Mouse (Mus musculus) megakaryocyte, adult 5-6 weeks (primary cell): ENCODE results near the gene Prkab1. TPM values are rescaled to one million over a fixed set of nuclear protein-coding genes. Genes with fewer than 3 reads are reported as not detected.

ENCODE experiments used
- ATAC-seq: 2 replicates; pipeline ENCODE4 v1.8.0; 2016; ENCODE audit warnings: mild to moderate bottlenecking, inconsistent platforms; ENCODE audit not compliant: poor library complexity, severe bottlenecking
- total RNA-seq, 2 experiments: library from RNA; stranded (forward) in 1 of 2; stranded (reverse) in 1 of 2; fragments of 153-499, 151-499 nt in 1 of 2; fragments of 221-1000, 200-1000 nt in 1 of 2; gene quantifications; 2 replicates each; pipeline versions ENCODE4 v1.2.3 to v1.2.4; 2015 to 2017

Prkab1 gene
- total RNA-seq (2015), result 56.7 and 62.7 TPM in 2 replicates
- total RNA-seq (2017), result 27.1 and 29.2 TPM in 2 replicates

DNA sequence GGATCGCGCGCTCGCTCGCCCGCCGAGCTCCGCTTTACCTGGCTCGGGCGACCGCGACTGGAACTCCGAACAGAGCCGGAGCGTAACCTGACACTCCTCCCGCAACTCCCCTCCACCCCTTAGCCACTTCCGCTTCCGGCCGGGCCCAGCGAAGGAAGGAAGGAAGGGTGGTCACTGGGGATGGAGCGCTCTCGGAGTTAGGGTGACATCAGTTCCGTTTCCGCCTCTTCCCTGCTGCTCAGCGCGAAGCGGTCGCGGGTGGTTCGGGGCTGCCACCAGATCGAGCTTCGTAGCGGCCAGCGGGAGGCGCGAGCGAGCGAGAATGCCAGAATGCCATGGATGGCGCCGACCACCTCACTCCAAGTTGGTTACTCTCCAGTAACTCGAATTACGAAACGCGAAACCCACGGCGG, at the start of gene Prkab1:
Prkab1 (minus strand) TSS at position 182 of the 413 bp plus-strand sequence.
- ATAC-seq, result peak; percentile 92

DNA sequence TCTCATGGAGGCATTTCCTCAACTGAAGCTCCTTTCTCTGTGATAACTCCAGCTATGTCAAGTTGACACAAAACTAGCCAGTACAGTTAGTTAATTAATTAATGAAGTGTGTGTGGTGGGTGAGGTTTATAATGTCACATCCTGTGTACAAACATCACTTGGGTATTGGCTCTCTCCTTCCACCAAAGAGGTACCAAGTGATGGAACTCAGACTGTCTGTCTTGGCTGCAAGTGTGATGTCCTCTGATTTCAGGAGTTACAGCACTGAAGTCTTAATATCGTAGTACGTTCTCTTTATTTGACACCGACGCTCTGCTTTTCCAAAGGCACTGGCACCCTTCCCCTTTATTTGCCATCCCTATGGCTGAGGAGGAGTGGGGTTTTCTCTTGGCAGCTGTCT, 45.3 kb upstream of the Prkab1 start:
- no peak for ATAC-seq

DNA sequence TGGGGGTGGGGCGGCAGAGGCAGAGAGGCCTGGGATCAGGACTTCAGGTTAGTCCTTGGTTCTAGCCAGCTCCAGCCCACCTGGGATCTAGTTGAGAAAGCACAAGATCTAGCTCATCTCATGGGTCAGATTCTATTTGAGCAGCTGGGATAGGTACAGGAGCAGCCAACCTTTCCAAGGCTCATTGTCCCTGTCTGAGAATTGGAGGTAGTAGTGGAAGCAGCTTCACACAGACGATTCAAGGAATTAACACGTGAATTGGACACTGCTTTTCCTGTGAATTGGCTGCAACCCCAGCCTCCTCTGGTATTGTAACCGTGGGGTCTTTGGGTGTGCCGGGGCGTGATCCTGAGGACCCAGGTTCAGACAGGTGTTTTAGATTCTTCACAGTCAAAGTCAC, 28.5 kb upstream of the Prkab1 start:
- no peak for ATAC-seq

GRCm38 (mm10) chr5:116052171-116052570, 27.9 kb upstream of the Prkab1 start:
- no peak for ATAC-seq

GRCm38 (mm10) chr5:116049821-116050220, 25.5 kb upstream of the Prkab1 start:
- no peak for ATAC-seq

DNA sequence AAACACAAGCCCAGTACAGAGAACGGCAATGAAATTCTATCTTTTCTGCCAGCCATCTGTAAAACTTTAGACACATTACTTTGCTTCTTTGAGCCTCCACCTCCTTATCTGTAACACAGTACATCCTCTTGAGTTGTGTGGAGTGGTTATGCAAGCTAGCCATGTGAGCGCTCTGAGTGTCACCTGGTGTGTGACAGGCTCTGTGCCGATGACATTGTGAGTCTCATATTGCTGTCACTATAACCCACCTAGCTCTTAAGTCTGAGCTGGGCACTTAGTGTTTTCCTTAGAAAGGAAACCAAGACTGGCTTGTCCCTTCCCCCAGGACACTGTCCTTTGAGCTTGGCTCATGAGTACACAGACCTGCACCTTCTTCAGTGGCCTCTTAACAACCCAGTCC, 24.0 kb upstream of the Prkab1 start:
- ATAC-seq, result no peak

GRCm38 (mm10) chr5:116046246-116046645, 21.9 kb upstream of the Prkab1 start:
- no peak for ATAC-seq

DNA sequence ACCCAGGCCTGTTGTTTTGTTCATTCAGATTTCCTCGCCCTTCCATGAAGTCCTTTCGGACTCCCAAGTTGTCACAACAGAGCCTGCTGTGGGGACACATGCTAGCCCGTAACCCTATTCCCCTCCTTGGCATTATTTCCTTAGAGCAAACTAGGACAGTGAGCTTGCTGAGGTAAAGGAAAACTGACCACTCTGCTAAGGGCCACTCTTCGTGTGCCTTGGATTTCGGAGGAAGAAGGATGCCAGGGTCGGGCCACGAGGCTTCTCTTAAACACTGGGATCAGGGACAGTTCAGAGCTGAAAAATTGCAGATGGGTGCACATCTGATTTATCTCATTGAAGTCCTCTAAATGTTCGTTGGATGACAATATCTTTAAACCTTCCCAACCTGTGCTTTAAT, 21.3 kb upstream of the Prkab1 start:
- no peak for ATAC-seq

DNA sequence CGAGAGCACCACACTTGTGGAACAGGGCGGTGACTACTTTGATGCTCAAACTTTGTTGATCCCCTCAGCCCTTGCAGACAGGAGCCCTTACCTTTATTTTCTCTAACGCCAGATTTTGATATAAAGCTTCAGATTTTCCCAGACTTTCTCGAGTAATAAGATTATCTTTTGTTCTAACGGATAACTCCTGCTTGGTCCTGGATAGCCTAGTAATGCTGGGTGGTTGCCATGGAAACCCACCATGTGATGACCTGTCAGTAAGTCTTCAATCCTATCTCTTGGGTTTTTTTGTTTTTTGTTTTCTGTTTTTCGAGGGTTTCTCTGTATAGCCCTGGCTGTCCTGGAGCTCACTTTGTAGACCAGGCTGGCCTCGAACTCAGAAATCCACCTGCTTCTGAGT, 17.9 kb upstream of the Prkab1 start:
- no peak for ATAC-seq

GRCm38 (mm10) chr5:116039706-116040105, 15.4 kb upstream of the Prkab1 start:
- no peak for ATAC-seq

GRCm38 (mm10) chr5:116037731-116038130, 13.4 kb upstream of the Prkab1 start:
- ATAC-seq, result no peak

GRCm38 (mm10) chr5:116036465-116036864, 12.2 kb upstream of the Prkab1 start:
- ATAC-seq, result no peak

GRCm38 (mm10) chr5:116031190-116031577, 6.9 kb upstream of the Prkab1 start:
- peak; percentile 64 for ATAC-seq

- ATAC-seq, result no peak
These were observed 6.4 kb upstream of the Prkab1 start for GRCm38 (mm10) chr5:116030566-116031189.

- ATAC-seq, result peak; percentile 39
These were observed 4.8 kb upstream of the Prkab1 start for GRCm38 (mm10) chr5:116029071-116029470.

- no peak for ATAC-seq
These were observed 2.3 kb upstream of the Prkab1 start for GRCm38 (mm10) chr5:116026561-116026960.

DNA sequence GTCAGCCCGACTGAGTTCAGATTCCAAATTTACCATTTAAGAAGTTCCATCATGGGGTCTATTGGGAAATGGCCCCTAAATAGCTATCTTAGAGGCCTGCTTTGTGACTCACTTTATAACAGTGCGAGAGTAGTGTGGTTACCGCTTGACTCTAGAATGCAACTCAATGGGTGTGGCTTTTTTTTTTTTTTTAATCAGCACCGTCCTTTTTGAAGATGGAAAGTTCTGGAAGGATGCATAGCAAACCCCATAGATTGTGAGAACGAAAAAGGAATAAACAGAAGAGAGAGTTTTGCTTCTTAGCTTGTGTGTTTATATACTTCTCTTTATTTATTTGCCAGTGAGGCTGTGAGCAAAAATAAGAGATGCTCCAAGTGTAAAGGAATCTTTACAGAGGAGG, 1.8 kb upstream of the Prkab1 start:
- no peak for ATAC-seq

DNA sequence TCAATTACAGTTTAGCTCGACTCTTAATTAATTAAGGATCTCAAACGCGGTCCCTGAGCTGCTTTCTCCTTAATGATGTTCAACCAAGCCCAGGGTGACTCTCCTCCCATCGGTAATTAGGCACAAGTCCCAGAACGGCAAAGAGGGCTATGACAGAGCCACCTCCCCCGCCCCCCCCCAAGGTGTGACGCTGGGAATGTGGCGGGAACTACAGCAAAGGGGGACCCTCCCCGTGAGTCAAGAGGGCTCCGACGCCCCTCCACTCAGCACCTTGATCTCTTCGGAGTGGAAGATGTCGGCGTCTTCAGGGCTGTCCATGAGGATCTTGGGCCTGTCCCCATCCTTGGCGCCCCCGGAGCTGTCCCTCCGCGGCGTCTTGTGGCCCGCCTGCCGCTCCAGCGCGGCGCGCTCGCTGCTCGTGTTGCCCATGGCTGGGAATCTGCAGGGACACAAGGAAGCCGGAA, 455 bp downstream of the Prkab1 start:
- no peak for ATAC-seq

DNA sequence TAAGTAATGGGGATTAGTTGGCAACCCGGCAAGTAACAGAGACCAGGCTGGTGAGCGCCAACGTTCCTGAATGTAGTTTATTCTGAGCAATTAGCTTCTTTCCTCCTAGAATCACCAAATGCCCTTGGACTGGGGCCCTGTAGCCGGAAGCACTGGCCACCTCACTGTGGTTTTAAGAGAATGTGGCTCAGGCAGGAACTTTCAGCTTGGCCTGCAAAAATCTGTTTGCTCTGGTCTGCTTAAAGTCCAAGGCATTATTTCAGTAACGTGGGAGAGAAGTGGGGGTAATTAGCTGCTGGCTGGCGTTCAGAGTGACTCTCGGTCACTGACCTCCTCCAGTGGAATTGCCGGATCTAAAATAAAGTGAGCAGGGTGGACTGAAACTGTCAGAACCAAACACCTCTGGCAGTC, 1.1 kb downstream of the Prkab1 start:
- 0 out of 2 replicates have a peak, but pooled peaks have one; percentile 5 for ATAC-seq

DNA sequence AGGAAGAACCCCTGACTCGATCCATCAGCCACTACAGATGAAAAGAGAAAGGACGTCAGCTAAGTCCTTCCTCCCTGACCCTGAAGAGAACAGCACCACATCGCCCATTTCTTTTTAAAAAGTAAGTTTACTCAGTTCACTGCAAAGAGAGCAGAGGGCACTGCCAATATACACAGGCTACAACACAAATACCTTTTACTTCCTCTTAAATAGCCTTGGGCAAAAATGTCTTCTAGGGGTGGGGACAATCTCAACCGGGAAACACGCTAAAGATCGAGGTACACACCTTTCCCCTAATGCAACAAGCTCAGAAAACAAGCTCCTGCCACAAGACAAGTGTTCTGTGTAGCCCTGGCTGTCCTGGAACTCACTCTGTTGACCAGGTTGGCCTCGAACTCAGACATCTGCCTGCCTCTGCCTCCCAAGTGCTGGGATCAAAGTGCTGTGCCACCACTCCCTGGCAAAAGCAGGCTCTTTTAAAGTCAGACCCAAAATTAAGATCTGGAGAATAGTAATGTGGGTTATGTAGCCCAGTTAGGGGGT, 1.6 kb downstream of the Prkab1 start:
- ATAC-seq, result peak; percentile 19; the same call in 1 of the 2 replicates

GRCm38 (mm10) chr5:116022131-116022530, 2.2 kb downstream of the Prkab1 start:
- no peak for ATAC-seq

GRCm38 (mm10) chr5:116021552-116021951, 2.8 kb downstream of the Prkab1 start:
- ATAC-seq, result no peak

GRCm38 (mm10) chr5:116019371-116019770, 4.9 kb downstream of the Prkab1 start:
- ATAC-seq, result no peak
